Mouse (Mus musculus): ENCODE results near the gene Lrrc42.

Gene Lrrc42

GRCm38 (mm10) chr4:107207016-107207415 is 46.3 kb downstream of the Lrrc42 start:
- in situ Hi-C loops (cut with MboI; ENCODE audit: low sequenced_read_pairs): no loop called here

DNA sequence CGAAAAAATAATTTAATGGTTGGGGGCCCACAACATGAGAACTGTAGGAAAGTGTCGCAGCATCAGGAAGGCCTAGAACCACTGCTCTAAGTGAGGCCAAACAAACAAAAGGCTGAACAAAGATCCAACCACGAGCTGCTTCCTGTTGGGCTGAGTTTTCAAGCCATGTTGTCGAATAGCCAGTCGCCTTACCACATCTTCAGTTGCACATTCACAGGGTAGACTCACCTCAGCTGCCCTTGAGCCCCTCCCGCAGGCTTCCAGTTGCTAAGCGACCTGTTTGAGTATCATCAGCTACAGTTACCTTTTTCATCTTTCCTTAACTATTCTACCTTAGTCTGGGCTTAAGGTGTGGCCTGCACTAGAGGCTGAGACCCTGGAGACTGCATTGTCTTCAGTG is 50.3 kb downstream of the Lrrc42 start:
- in situ Hi-C loops (cut with MboI; ENCODE audit: low sequenced_read_pairs): no loop called here

DNA sequence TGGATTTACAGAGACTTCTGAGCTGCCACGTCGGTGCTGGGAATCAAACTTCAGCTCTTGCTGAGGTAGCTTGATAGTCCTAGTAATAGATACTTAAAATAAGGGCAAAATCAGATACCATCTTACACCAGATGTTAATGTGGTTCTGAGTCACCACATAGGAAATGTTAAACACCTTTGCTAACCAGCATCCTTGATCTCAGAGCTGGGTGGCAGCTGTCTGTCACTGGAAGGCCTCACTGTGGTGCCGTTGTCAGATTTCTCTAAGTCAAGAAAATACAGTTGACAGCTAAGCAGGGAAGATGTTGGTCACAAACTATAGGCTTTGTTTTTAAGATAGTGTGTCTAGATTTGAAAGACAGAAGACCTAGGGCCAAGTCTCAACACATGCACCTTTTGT is 51.6 kb downstream of the Lrrc42 start:
- in situ Hi-C loops (cut with MboI; ENCODE audit: low sequenced_read_pairs): no loop called here

DNA sequence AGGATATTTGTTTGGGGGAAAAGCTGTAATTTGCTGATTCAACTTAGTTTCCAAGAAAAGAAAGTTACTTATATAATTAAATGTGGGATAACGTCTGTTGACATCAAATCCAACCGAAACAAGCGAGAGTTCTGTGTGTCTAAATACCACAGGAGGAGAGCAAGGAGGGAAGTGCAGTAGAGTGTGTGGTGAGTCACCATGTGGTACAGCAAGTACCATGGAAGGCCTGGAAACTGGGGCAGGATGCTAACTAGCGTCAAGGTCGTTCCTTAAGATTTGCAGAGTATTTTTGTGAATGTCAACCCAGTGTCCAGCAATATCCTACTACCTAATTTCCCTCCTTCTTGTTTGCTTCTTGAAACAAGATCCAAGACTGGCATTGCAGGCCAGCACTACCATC is 55.3 kb downstream of the Lrrc42 start:
- in situ Hi-C loops (cut with MboI; ENCODE audit: low sequenced_read_pairs): no loop called here

DNA sequence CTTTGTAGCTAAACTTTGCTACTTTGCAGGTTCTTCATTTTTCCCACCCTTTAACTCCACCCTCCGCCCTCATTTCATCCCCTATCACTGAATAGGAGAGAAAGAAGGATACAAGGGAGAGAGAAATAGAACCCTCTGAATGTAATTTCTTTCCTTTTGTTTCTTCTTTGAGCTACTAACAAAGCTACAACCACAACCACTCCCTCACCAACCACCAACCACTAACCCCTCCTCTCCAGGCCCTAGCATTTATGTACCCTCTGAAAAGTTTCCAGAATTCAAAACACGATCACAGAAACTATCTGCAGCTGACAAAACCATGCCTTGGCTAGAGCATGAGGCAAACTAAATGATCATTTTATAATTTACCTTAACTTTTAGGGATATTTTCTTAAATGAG is 56.9 kb downstream of the Lrrc42 start:
- in situ Hi-C loops (cut with MboI; ENCODE audit: low sequenced_read_pairs): no loop called here

- in situ Hi-C loops (cut with MboI; ENCODE audit: low sequenced_read_pairs): no loop called here
These were observed 59.5 kb downstream of the Lrrc42 start for GRCm38 (mm10) chr4:107193841-107194240.

DNA sequence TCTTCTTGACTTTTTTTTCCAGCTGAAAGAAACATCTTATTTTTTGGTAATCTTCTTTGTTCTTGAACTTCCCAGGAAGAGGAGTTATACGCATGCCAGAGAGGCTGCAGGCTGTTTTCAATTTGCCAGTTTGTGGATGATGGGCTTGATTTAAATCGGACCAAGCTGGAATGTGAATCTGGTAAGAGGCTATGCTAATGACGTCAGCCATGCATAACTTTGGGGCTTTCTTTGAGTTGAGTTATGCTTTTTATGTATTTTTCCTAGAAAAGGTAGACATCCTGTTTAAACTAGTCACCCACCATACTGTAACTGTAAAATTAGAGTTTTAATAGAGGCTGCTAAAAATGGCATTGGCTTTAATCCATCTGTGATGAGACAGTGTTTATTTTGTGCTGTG is 67.6 kb downstream of the Lrrc42 start:
- in situ Hi-C loops (cut with MboI; ENCODE audit: low sequenced_read_pairs): no loop called here

Data from CH12F3 (cell line).